Mouse (Mus musculus) olfactory bulb, adult 2 months (tissue): ENCODE results near the gene Edar.

Experiments
- CTCF ChIP-seq: fragments of 200-500 bp; IDR thresholded peaks from 2 replicates; pipeline ENCODE4 v1.5.1; 2012; ENCODE audit warnings: low read depth, mild to moderate bottlenecking, low read length, moderate library complexity; ENCODE audit not compliant: insufficient read depth
- POLR2A ChIP-seq: fragments of 200-500 bp; IDR thresholded peaks from 2 replicates; pipeline ENCODE4 v1.6.1; 2012; ENCODE audit warnings: mild to moderate bottlenecking, low read depth, low read length, moderate library complexity; ENCODE audit not compliant: insufficient read depth

- TF ChIP-seq POLR2A (no peak), CTCF (no peak)
Measured at GRCm38 (mm10) chr10:58663868-58664267, 11.6 kb downstream of the Edar start.
